Mouse (Mus musculus) B cell, adult 2 months (primary cell): ENCODE measurements around the gene Rnf11.

Experiments used
- DNase-seq, 2 experiments: peaks; one replicate each; pipeline ENCODE4 v3.0.0; 2022

The Rnf11 gene

GRCm38 (mm10) chr4:109444471-109444870 is 40.1 kb downstream of the Rnf11 start:
- no peak for DNase-seq

GRCm38 (mm10) chr4:109442649-109443048 is 41.9 kb downstream of the Rnf11 start:
- no peak for DNase-seq

GRCm38 (mm10) chr4:109442126-109442525 is 42.4 kb downstream of the Rnf11 start:
- no peak for DNase-seq

GRCm38 (mm10) chr4:109441000-109441399 is 43.5 kb downstream of the Rnf11 start:
- DNase-seq, result no peak

GRCm38 (mm10) chr4:109440381-109440780 is 44.1 kb downstream of the Rnf11 start:
- no peak for DNase-seq

GRCm38 (mm10) chr4:109439825-109440248 is 44.7 kb downstream of the Rnf11 start:
- DNase-seq, result no peak

GRCm38 (mm10) chr4:109439101-109439500 is 45.4 kb downstream of the Rnf11 start:
- DNase-seq, result no peak

- peak; percentile 72 to 75 for DNase-seq
Measured at GRCm38 (mm10) chr4:109437913-109438878, 46.3 kb downstream of the Rnf11 start.

GRCm38 (mm10) chr4:109434256-109434655 is 50.3 kb downstream of the Rnf11 start:
- no peak for DNase-seq

- DNase-seq, result no peak
Measured at GRCm38 (mm10) chr4:109433641-109434040, 50.9 kb downstream of the Rnf11 start.

- DNase-seq, result no peak
Measured at GRCm38 (mm10) chr4:109432668-109433375, 51.7 kb downstream of the Rnf11 start.

- peak; percentile 62 to 63 for DNase-seq
Measured at GRCm38 (mm10) chr4:109430854-109431253, 53.7 kb downstream of the Rnf11 start.

GRCm38 (mm10) chr4:109430250-109430649 is 54.3 kb downstream of the Rnf11 start:
- no peak for DNase-seq

- DNase-seq, result no peak
Measured at GRCm38 (mm10) chr4:109427058-109427457, 57.5 kb downstream of the Rnf11 start.

- DNase-seq, result no peak
Measured at GRCm38 (mm10) chr4:109423438-109423837, 61.1 kb downstream of the Rnf11 start.

- no peak for DNase-seq
Measured at GRCm38 (mm10) chr4:109422436-109422835, 62.1 kb downstream of the Rnf11 start.

- no peak for DNase-seq
Measured at GRCm38 (mm10) chr4:109421608-109422007, 62.9 kb downstream of the Rnf11 start.

GRCm38 (mm10) chr4:109420138-109420795 is 64.3 kb downstream of the Rnf11 start:
- peak; percentile 27 to 38 for DNase-seq

GRCm38 (mm10) chr4:109419563-109419962 is 65.0 kb downstream of the Rnf11 start:
- DNase-seq, result no peak

GRCm38 (mm10) chr4:109419017-109419416 is 65.5 kb downstream of the Rnf11 start:
- DNase-seq, result peak; percentile 35 to 49

GRCm38 (mm10) chr4:109417998-109418397 is 66.5 kb downstream of the Rnf11 start:
- no peak for DNase-seq

GRCm38 (mm10) chr4:109412233-109412632 is 72.3 kb downstream of the Rnf11 start:
- no peak for DNase-seq

- no peak for DNase-seq
Measured at GRCm38 (mm10) chr4:109411377-109411967, 73.1 kb downstream of the Rnf11 start.
